Mouse (Mus musculus) lung, postnatal 0 days (tissue): Measurements from ENCODE around the gene Gm20388. TPM values are rescaled to one million over a fixed set of nuclear protein-coding genes. Genes with fewer than 3 reads are reported as not detected.

ENCODE experiments used
- ATAC-seq: fragments of 200-750 bp; cut with Nextera tagmentation; 2 replicates; pipeline ENCODE4 v1.8.0; 2017; ENCODE audit warnings: moderate library complexity
- DNase-seq: peaks from one replicate; pipeline ENCODE4 v3.0.0-alpha.2; 2016; ENCODE audit warnings: low spot score
- H3K27ac ChIP-seq: fragments of 300-500 bp; sonication (generic); 2 replicates; pipeline ENCODE4 v1.5.1; 2014; ENCODE audit warnings: antibody characterized with exemption, mild to moderate bottlenecking, low read length, mixed read lengths
- H3K27me3 ChIP-seq: fragments of 300-500 bp; sonication (generic); replicated peaks from 2 replicates; pipeline ENCODE4 v1.6.1; 2014; ENCODE audit warnings: low read length, mixed read lengths; ENCODE audit not compliant: insufficient read depth
- H3K36me3 ChIP-seq: fragments of 300-500 bp; sonication (generic); 2 replicates; pipeline ENCODE4 v1.6.1; 2014; ENCODE audit warnings: low read length, mixed read lengths; ENCODE audit not compliant: insufficient read depth
- H3K4me1 ChIP-seq: fragments of 300-500 bp; sonication (generic); 2 replicates; pipeline ENCODE4 v1.6.1; 2014; ENCODE audit warnings: antibody characterized with exemption, low read depth, low read length, mixed read lengths; ENCODE audit not compliant: insufficient read depth
- H3K4me2 ChIP-seq: fragments of 300-500 bp; sonication (generic); replicated peaks from 2 replicates; pipeline ENCODE4 v1.6.1; 2014; ENCODE audit warnings: low read depth, mild to moderate bottlenecking, low read length, moderate library complexity, mixed read lengths
- H3K4me3 ChIP-seq: fragments of 300-500 bp; sonication (generic); 2 replicates; pipeline ENCODE4 v1.5.1; 2014; ENCODE audit warnings: low read depth, low read length
- H3K9ac ChIP-seq: fragments of 300-500 bp; sonication (generic); replicated peaks from 2 replicates; pipeline ENCODE4 v1.6.1; 2014; ENCODE audit warnings: low read depth, mild to moderate bottlenecking
- H3K9me3 ChIP-seq: fragments of 300-500 bp; sonication (generic); 2 replicates; pipeline ENCODE4 v1.6.1; 2016; ENCODE audit warnings: low read length, mixed read lengths
- CTCF ChIP-seq: IDR thresholded peaks from 2 replicates; pipeline ENCODE4 v1.5.1; 2016; ENCODE audit warnings: antibody characterized with exemption, mild to moderate bottlenecking
- EP300 ChIP-seq: IDR thresholded peaks from 2 replicates; pipeline ENCODE4 v1.6.1; 2016; ENCODE audit warnings: antibody characterized with exemption, mild to moderate bottlenecking, control low read depth
- WGBS: fragments of 180-500 bp; shearing (Covaris S2); extraction: QIAGEN DNeasy Blood & Tissue Kit; methylation state at CpG from one replicate; pipeline ENCODE4 v1.1.7; 2014; 5-methylcytosine and 5-hydroxymethylcytosine counted together
- polyA plus RNA-seq: library from polyadenylated mRNA; unstranded; fragments of >200 nt; fragmentation: Nextera tagmentation; extraction: Ambion mirVana; gene quantifications from 2 replicates; pipeline ENCODE4 v1.2.1, GENCODE M21; 2015

Gene Gm20388
- polyA plus RNA-seq, 1 experiment from 2014 or later = not detected

- H3K27ac ChIP-seq = no peak overlapping the region
- no peaks in the 10 kb centered on the region for H3K9me3 ChIP-seq
- DNase-seq (peak; percentile 37), ATAC-seq (peak; percentile 20)
- H3K4me1 ChIP-seq = no peaks in the 10 kb centered on the region
- H3K4me3 ChIP-seq = no peak overlapping the region
- H3K27me3 ChIP-seq = no peaks in the 10 kb centered on the region
- H3K4me2 ChIP-seq = no peak overlapping the region
- no peak overlapping the region for H3K9ac ChIP-seq
- TF ChIP-seq CTCF (no peak), EP300 (peak; percentile 44)
- WGBS = 58% methylated on average over 3 of the region's 3 CpGs
- H3K36me3 ChIP-seq = no peaks in the 10 kb centered on the region
Observed at GRCm38 (mm10) chr8:120804741-120805140, 894.1 kb downstream of the Gm20388 start.

DNA sequence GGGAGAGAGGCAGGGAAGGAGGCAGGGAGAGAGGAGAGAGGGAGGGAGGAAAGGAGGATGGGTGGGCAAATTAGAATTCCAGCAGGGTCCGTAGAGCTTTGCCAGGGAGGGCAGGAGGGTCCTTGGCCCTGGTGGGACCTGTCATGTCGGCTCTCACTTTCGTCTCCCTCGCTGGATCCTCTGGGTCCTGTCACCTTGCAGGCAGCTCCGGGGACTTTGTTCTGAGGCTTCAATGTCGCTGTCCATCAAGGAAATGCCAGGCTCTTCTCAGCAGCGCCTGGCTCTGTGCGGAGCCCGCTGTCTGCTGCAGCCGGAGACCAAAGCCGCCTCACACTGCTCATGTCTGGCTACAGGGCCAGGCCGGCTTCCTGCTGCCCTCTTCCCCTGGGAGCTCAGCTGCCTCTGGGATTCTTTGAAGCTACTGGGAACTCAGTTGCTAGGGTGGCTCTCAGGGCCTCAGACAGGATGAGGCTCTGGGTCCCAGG lies 896.2 kb downstream of the Gm20388 start:
- DNase-seq (peak; percentile 63), ATAC-seq (peak; percentile 74)
- no peak for TF ChIP-seq CTCF
- TF ChIP-seq EP300 = peak; percentile 46; the same call in 1 of the 2 replicates
- Histone ChIP-seq H3K27ac (0 out of 2 replicates have a peak overlapping the region, but pooled peaks have one; percentile 52), H3K9ac (no peak overlapping the region), H3K36me3 (no peaks in the 10 kb centered on the region), H3K9me3 (no peaks in the 10 kb centered on the region), H3K4me2 (no peak overlapping the region), H3K4me3 (no peak overlapping the region), H3K4me1 (no peaks in the 10 kb centered on the region), H3K27me3 (no peaks in the 10 kb centered on the region)
- 39% methylated on average over 12 of the region's 12 CpGs for WGBS

DNA sequence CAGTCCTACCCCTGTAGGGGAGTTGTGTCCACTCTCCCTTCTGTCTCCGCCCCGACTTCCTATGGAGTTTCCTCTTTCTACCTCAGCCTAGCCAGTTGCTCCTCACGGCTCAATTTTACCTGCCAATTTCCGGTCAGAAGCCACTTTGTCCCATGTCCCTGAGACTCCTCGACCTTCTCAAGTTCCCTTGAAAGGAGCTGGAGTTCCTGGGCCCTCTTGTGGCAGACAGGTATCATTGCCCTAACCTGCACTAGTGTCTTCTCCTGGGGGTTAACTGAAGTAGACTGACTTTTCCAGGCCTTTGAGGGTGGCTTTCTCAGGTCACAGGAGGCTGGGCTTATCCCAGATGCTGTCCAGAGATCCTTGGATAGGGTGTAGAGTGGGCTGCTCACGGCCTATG lies 897.1 kb downstream of the Gm20388 start:
- DNase-seq (peak; percentile 60), ATAC-seq (no peak)
- no peaks in the 10 kb centered on the region for H3K27me3 ChIP-seq
- no peaks in the 10 kb centered on the region for H3K36me3 ChIP-seq
- peak; percentile 72 for TF ChIP-seq CTCF
- no peak for TF ChIP-seq EP300
- H3K9me3 ChIP-seq = no peaks in the 10 kb centered on the region
- WGBS = 37% methylated on average over 6 of the region's 6 CpGs
- H3K9ac ChIP-seq = no peak overlapping the region
- no peak overlapping the region for H3K4me2 ChIP-seq
- no peaks in the 10 kb centered on the region for H3K4me1 ChIP-seq
- H3K4me3 ChIP-seq = no peak overlapping the region
- peak overlapping the region; percentile 52; the same call in 1 of the 2 replicates for H3K27ac ChIP-seq

DNA sequence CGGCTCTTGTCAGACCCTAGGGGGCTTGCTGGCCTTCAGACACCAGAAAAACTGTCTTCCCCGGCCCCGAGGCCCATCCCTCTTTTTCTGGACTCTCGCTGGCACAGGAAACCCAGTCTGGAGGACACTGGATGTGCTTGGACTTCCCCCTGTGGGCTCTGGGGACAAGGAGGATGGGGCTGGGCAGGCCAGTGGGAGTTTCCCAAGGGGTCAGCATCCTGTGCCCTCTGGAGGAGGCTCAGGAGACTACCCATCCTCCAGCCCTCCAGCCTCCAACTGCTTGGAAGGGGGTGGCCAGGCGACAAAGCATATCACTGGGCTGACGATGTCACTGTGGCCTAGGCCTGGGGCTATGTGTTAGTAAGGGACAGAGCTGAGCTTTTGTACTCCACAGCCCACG lies 898.4 kb downstream of the Gm20388 start:
- TF ChIP-seq CTCF (no peak), EP300 (no peak)
- no peak overlapping the region for H3K4me2 ChIP-seq
- ATAC-seq (peak; percentile 27), DNase-seq (no peak)
- no peak overlapping the region for H3K4me3 ChIP-seq
- H3K36me3 ChIP-seq = no peaks in the 10 kb centered on the region
- no peaks in the 10 kb centered on the region; the same call in 1 of the 2 replicates for H3K4me1 ChIP-seq
- no peaks in the 10 kb centered on the region for H3K27me3 ChIP-seq
- H3K9me3 ChIP-seq = no peaks in the 10 kb centered on the region
- peak overlapping the region; percentile 52; the same call in 1 of the 2 replicates for H3K27ac ChIP-seq
- WGBS = 55% methylated on average over 7 of the region's 7 CpGs
- no peak overlapping the region for H3K9ac ChIP-seq

DNA sequence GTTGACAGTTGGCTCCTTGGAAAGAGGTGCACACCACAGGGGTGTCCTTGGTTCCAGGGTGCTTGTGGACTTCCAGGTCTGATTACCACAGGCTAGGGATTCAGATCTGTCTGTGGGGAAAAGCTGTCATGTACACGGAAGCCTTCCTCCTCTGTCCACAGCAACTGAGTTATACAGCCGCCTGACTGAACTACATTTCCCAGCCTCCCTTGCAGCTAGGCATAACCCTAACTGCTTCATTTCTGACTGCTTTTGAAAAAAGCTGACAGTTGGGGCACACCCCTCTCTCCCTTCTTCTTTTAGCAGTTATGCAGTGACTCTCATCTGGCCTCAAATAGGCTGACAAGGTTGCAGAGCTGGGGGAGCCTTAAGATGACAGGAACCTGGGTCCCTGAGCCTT lies 901.3 kb downstream of the Gm20388 start:
- TF ChIP-seq EP300 (no peak), CTCF (no peak)
- Histone ChIP-seq H3K4me3 (no peak overlapping the region), H3K4me1 (no peaks in the 10 kb centered on the region; the same call in 1 of the 2 replicates), H3K4me2 (no peak overlapping the region), H3K27ac (no peak overlapping the region), H3K27me3 (no peaks in the 10 kb centered on the region), H3K9ac (no peak overlapping the region), H3K36me3 (no peaks in the 10 kb centered on the region), H3K9me3 (no peaks in the 10 kb centered on the region)
- no peak for DNase-seq
- WGBS = 72% methylated on average over 2 of the region's 2 CpGs
- ATAC-seq = no peak

DNA sequence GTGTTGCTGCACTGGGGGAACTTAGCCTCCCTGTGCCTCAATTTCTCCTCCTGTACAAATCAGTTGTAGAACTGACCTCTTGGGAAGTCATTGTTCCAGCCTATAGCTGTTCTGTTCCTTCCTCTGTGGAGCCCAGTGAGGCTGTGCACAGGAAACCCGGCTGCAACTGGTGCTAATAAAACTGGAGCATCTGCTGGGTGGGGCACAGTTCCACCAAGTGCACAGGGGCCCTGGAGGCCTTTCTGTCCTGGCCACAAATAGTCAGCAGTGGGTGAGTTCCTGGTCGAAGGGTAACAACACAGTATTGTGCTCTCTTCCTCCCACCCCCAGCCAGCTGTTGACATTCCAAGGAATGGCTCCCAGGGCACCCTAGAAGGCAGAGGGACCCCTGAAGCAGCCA lies 902.4 kb downstream of the Gm20388 start:
- Histone ChIP-seq H3K27me3 (no peaks in the 10 kb centered on the region), H3K4me1 (no peaks in the 10 kb centered on the region; the same call in 1 of the 2 replicates), H3K4me2 (no peak overlapping the region), H3K27ac (no peak overlapping the region; the same call in 1 of the 2 replicates), H3K4me3 (no peak overlapping the region), H3K9ac (no peak overlapping the region), H3K9me3 (no peaks in the 10 kb centered on the region), H3K36me3 (no peaks in the 10 kb centered on the region)
- DNase-seq (no peak), ATAC-seq (peak; percentile 30)
- 41% methylated on average over 2 of the region's 2 CpGs for WGBS
- TF ChIP-seq CTCF (no peak), EP300 (no peak)
